Mouse (Mus musculus) ovary, postnatal 36 days (tissue): Measurements from ENCODE around the gene Gng7.
A peak's percentile ranks its signal among the peaks of the same experiment; 100 is the strongest.

Experiments used
- DNase-seq: peaks from one replicate; pipeline ENCODE4 v3.0.0; 2022; ENCODE audit warnings: low spot score, mixed read lengths

The Gng7 gene

GRCm38 (mm10) chr10:81025639-81026275, 11.0 kb upstream of the Gng7 start, which contains the start of gene Diras1:
Diras1 (minus strand) TSS chr10:81025662.
- DNase-seq = no peak

- no peak for DNase-seq
Observed at GRCm38 (mm10) chr10:81025047-81025621, 10.4 kb upstream of the Gng7 start.

GRCm38 (mm10) chr10:81024346-81024937, 9.7 kb upstream of the Gng7 start:
- no peak for DNase-seq

- DNase-seq = no peak
Observed at GRCm38 (mm10) chr10:81022744-81023143, 8.0 kb upstream of the Gng7 start.

GRCm38 (mm10) chr10:81021547-81022110, 6.9 kb upstream of the Gng7 start:
- no peak for DNase-seq

- DNase-seq = no peak
Observed at GRCm38 (mm10) chr10:81020207-81020606, 5.5 kb upstream of the Gng7 start.

GRCm38 (mm10) chr10:81019687-81020086, 4.9 kb upstream of the Gng7 start:
- DNase-seq = no peak

GRCm38 (mm10) chr10:81018326-81018725, 3.6 kb upstream of the Gng7 start:
- DNase-seq = no peak

GRCm38 (mm10) chr10:81016645-81017044, 1.9 kb upstream of the Gng7 start:
- DNase-seq = peak; percentile 63

GRCm38 (mm10) chr10:81015666-81016065, 921 bp upstream of the Gng7 start:
- DNase-seq = no peak

GRCm38 (mm10) chr10:81010851-81011250, 3.9 kb downstream of the Gng7 start:
- DNase-seq = no peak

GRCm38 (mm10) chr10:81007240-81007639, 7.5 kb downstream of the Gng7 start:
- no peak for DNase-seq

GRCm38 (mm10) chr10:81006005-81006677, 8.6 kb downstream of the Gng7 start:
- no peak for DNase-seq

GRCm38 (mm10) chr10:81001161-81001560, 13.6 kb downstream of the Gng7 start:
- DNase-seq = no peak

GRCm38 (mm10) chr10:81000197-81001062, 14.3 kb downstream of the Gng7 start:
- no peak for DNase-seq

- peak; percentile 82 for DNase-seq
Observed at GRCm38 (mm10) chr10:80999362-81000196, 15.2 kb downstream of the Gng7 start.

- DNase-seq = peak; percentile 41
Observed at GRCm38 (mm10) chr10:80998778-80999177, 16.0 kb downstream of the Gng7 start.

- DNase-seq = no peak
Observed at GRCm38 (mm10) chr10:80998021-80998420, 16.7 kb downstream of the Gng7 start.

GRCm38 (mm10) chr10:80997332-80997731, 17.4 kb downstream of the Gng7 start:
- DNase-seq = no peak

- DNase-seq = no peak
Observed at GRCm38 (mm10) chr10:80996501-80996900, 18.2 kb downstream of the Gng7 start.
